Mouse (Mus musculus): ENCODE data around the gene Apoa2.

DNA sequence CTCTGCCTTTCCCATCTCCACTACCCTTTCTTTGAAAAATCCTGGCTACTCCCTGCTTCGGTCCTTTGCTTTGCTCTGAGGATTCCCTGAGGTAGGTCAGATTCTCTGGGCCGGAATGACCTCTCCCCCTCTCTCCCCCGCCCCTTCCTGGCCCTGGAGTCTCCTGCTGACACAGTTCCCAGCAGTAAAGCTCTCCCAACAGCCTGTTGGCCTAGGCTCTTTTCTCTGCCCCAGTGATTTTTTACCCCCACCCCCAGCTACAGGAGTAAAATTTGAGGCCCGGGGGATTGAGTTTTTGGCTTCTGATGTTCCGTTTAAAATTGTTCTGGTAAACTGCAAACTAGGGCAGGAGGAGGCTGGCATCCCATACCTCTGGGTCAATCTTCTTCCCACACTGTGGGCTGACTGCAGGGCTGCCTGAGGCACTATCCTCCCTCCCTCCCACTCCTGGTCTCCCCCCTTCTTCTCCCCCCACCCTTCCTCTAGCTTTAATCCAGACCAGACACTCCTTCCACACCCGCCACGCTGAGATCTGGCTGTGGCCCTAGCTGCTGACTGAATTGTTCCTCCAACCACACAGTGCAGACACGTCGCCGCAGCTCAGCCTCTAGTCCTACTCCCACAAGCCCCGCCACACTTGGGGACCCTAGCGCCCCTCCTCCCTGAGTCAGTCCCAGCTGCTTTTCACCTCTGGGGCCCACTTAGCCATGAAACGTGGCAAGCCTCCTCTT is 26.9 kb downstream of the Apoa2 start:
- no peak for TF ChIP-seq CTCF (IDR thresholded peaks at IDR 0.05; ENCODE audit: control insufficient read depth, insufficient read depth, insufficient read length)
- no peak for TF ChIP-seq MAX (IDR thresholded peaks at IDR 0.05)
- TF ChIP-seq MYOD1 (IDR thresholded peaks at IDR 0.05; ENCODE audit: control insufficient read depth, insufficient read length, low read depth) = no peak
- no peak for TF ChIP-seq FOSL1 (IDR thresholded peaks at IDR 0.05; ENCODE audit: insufficient read depth, low read length, poor library complexity, severe bottlenecking)
- TF ChIP-seq USF1 (IDR thresholded peaks at IDR 0.05; ENCODE audit: low read depth) = no peak
